Mouse (Mus musculus) liver, embryonic 14.5 days (tissue): ENCODE results near the gene Tmem131l. TPM values are rescaled to one million over a fixed set of nuclear protein-coding genes. Genes with fewer than 3 reads are reported as not detected.
A peak's percentile ranks its signal among the peaks of the same experiment; 100 is the strongest.

Source experiments
- ATAC-seq: fragments of 200-750 bp; cut with Nextera tagmentation; 2 replicates; pipeline ENCODE4 v1.8.0; 2017; ENCODE audit warnings: moderate number of reproducible peaks, mild to moderate bottlenecking, moderate library complexity; ENCODE audit not compliant: insufficient read depth
- DNase-seq, 3 experiments: peaks; one replicate each; pipeline ENCODE4 v3.0.0-alpha.2; 2012 to 2013; ENCODE audit warnings: low read depth in 3 of 3, low spot score in 3 of 3
- H3K27ac ChIP-seq: fragments of 300-500 bp; sonication (generic); 2 replicates; pipeline ENCODE4 v1.5.1; 2014; ENCODE audit warnings: moderate library complexity, mild to moderate bottlenecking, control low read depth, inconsistent platforms
- H3K27me3 ChIP-seq: fragments of 300-500 bp; sonication (generic); 2 replicates; pipeline ENCODE4 v1.6.1; 2014; ENCODE audit warnings: mild to moderate bottlenecking, low read length, moderate library complexity; ENCODE audit not compliant: control insufficient read depth, insufficient read depth
- H3K36me3 ChIP-seq: fragments of 300-500 bp; sonication (generic); replicated peaks from 2 replicates; pipeline ENCODE4 v1.6.1; 2014; ENCODE audit warnings: low read depth; ENCODE audit not compliant: control insufficient read depth, insufficient read depth
- H3K4me1 ChIP-seq, 2 experiments: fragments of 200-500 bp in 1 of 2; fragments of 300-500 bp in 1 of 2; sonication (generic) in 1 of 2; replicated peaks; 2 replicates each; pipeline ENCODE4 v1.6.1; 2012 to 2014; ENCODE audit warnings: antibody characterized with exemption in 1 of 2, inconsistent platforms in 1 of 2, low read length in 1 of 2; ENCODE audit not compliant: control insufficient read depth in 2 of 2, insufficient read depth in 2 of 2
- H3K4me2 ChIP-seq: fragments of 300-500 bp; sonication (generic); 2 replicates; pipeline ENCODE4 v1.6.1; 2014; ENCODE audit warnings: low read depth, mild to moderate bottlenecking, control low read depth, moderate library complexity
- H3K4me3 ChIP-seq, 2 experiments: fragments of 200-500 bp in 1 of 2; fragments of 300-500 bp in 1 of 2; sonication (generic) in 1 of 2; 2 replicates each; pipeline ENCODE4 v1.5.1; 2012 to 2014; ENCODE audit warnings: low read depth in 2 of 2, low read length in 2 of 2, mild to moderate bottlenecking in 2 of 2, control low read depth in 1 of 2, inconsistent platforms in 1 of 2, moderate library complexity in 1 of 2; ENCODE audit not compliant: insufficient read depth in 1 of 2
- H3K9ac ChIP-seq: fragments of 300-500 bp; sonication (generic); replicated peaks from 2 replicates; pipeline ENCODE4 v1.6.1; 2014; ENCODE audit warnings: mild to moderate bottlenecking, control low read depth, moderate library complexity
- H3K9me3 ChIP-seq: fragments of 300-500 bp; sonication (generic); 2 replicates; pipeline ENCODE4 v1.6.1; 2016; ENCODE audit warnings: low read length, mixed read lengths; ENCODE audit not compliant: control insufficient read depth
- CTCF ChIP-seq: IDR thresholded peaks from 2 replicates; pipeline ENCODE4 v1.5.1; 2016; ENCODE audit warnings: antibody characterized with exemption, low read depth, control low read depth
- EP300 ChIP-seq: IDR thresholded peaks from 2 replicates; pipeline ENCODE4 v1.6.1; 2016; ENCODE audit warnings: antibody characterized with exemption, low read depth
- WGBS: fragments of 180-500 bp; shearing (Covaris S2); extraction: QIAGEN DNeasy Blood & Tissue Kit; methylation state at CpG from one replicate; pipeline ENCODE4 v1.1.7; 2014; ENCODE audit not compliant: insufficient replicate concordance; 5-methylcytosine and 5-hydroxymethylcytosine counted together
- polyA plus RNA-seq, 2 experiments: library from polyadenylated mRNA; depleted of rRNA in 1 of 2; stranded (reverse) in 1 of 2; unstranded in 1 of 2; fragments of >200 nt; fragmentation: Nextera tagmentation in 1 of 2; extraction: Ambion mirVana in 1 of 2; gene quantifications; 2 replicates each; pipeline versions ENCODE4 v1.2.1 to v1.2.3; 2012 to 2014

The Tmem131l gene
- polyA plus RNA-seq, 2 experiments = 18.9 to 24.5 TPM

DNA sequence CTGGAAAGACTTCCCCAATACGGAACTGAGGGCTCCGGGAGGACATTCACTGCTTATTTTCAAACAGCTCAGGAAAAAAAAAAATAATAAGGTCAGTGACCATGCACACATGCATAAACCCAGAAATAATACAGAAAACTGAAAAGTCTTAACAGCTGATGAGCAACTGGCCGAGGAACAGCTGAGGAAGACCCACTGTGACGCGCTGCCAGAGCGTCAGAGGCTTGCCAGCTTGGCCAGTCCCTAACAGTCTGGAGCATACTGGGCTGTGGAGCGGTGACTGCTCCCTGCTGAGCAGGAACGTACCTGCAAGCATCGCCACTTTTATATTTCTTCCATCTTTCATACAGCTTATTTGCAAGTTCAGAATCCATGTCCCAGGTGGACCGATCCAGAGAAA is 105.5 kb downstream of the Tmem131l start:
- TF ChIP-seq CTCF = no peak
- no peak for TF ChIP-seq EP300
- H3K4me3 ChIP-seq = no peak overlapping the region
- no peaks in the 10 kb centered on the region for H3K4me1 ChIP-seq
- H3K27ac ChIP-seq = no peak overlapping the region
- ATAC-seq (no peak), DNase-seq (no peak)
- peaks cover 61% of the 10 kb centered on the region for H3K36me3 ChIP-seq
- no peaks in the 10 kb centered on the region for H3K27me3 ChIP-seq
- WGBS = 91% methylated on average over 10 of the region's 10 CpGs
- no peak overlapping the region for H3K9ac ChIP-seq
- no peak overlapping the region for H3K4me2 ChIP-seq
- H3K9me3 ChIP-seq = no peaks in the 10 kb centered on the region

DNA sequence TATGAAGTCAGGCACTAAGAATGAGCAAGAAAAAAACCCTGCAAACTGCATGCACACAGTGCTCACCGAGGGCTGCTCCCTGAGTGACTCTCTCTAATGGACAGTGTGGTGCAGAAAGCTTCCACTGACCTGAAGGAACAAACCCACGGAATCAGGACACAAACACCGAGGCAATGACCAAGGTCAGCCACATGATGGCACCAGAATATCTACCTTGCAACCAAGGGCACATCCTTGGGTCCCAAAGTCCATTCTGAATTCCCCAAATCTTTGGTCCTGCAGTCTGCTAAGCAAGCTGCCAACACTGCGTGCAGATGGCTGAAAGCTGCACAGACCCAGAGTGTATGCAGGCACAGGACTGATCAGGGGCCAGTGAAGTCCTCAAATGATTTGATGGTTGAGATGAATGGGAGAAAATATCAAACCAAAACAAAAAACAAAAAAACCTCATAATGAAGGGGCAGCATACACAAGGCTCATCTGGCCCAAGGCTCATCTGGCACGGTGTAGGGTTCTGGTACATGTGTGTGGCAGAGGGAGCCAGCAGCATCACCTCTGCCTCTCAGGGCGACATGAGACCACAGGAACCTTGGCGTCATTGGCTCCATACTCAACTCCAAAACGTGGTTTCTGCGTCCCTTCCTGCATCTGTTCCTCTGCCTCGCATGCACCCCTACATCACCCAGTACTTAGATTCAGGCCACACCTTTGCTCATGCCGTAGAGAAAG is 124.0 kb downstream of the Tmem131l start:
- no peak overlapping the region for H3K4me2 ChIP-seq
- peaks cover 48% of the 10 kb centered on the region for H3K36me3 ChIP-seq
- no peak overlapping the region for H3K4me3 ChIP-seq
- H3K27ac ChIP-seq = no peak overlapping the region
- 75% methylated on average over 11 of the region's 11 CpGs for WGBS
- H3K9me3 ChIP-seq = no peaks in the 10 kb centered on the region
- no peaks in the 10 kb centered on the region for H3K27me3 ChIP-seq
- no peak overlapping the region for H3K9ac ChIP-seq
- TF ChIP-seq CTCF (peak; percentile 76), EP300 (no peak)
- DNase-seq (peak in 2 of 3 experiments; percentile 4 to 16), ATAC-seq (no peak)
- H3K4me1 ChIP-seq = no peaks in the 10 kb centered on the region

DNA sequence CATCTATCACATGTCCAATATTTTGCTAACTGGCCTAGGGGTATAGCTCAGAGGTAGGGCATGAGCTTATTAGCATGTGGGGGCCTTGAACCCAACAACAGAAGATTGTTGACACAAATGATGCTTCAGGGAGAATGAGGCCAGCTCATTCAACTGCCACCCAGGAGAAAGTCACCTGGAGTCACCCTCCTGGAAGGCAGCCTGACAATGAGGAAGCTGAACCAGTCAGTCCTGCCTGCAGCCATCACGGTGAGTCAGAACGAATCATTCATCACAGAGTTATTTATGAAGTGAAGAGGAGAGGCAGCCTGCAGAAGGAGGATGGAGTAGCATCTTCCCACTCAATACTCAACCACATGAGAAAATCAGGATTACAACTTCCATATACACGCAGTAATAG is 124.9 kb downstream of the Tmem131l start:
- DNase-seq (no peak), ATAC-seq (no peak)
- Histone ChIP-seq H3K4me2 (no peak overlapping the region), H3K4me1 (no peaks in the 10 kb centered on the region), H3K27me3 (no peaks in the 10 kb centered on the region), H3K4me3 (no peak overlapping the region), H3K36me3 (peaks cover 46% of the 10 kb centered on the region), H3K9ac (no peak overlapping the region), H3K27ac (no peak overlapping the region), H3K9me3 (no peaks in the 10 kb centered on the region)
- 75% methylated on average over 3 of the region's 3 CpGs for WGBS
- TF ChIP-seq CTCF = no peak
- TF ChIP-seq EP300 = no peak

DNA sequence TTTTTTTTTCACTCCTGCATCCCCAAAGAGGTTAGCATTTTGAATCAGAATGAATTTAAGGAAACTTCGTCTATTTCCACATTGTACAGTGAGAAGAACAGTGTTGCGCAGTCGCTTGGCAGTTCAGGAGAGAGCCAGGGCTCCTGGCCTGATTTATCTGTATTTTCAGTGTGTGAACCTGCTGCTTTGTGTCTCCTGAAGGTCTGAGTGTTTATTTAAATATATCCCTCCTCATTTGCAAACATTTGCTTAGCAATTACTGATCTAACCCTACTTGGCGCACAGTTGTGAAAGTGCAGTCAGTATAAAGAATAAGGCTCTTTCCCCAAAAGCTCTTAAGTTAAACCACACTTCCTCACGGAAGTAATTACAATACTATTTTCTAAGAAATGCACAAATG is 129.3 kb downstream of the Tmem131l start:
- Histone ChIP-seq H3K4me1 (no peaks in the 10 kb centered on the region), H3K9ac (no peak overlapping the region), H3K27me3 (no peaks in the 10 kb centered on the region), H3K4me2 (no peak overlapping the region), H3K9me3 (no peaks in the 10 kb centered on the region), H3K4me3 (no peak overlapping the region), H3K36me3 (peaks cover 28% of the 10 kb centered on the region), H3K27ac (no peak overlapping the region)
- ATAC-seq = no peak
- no peak for TF ChIP-seq EP300
- no peak for TF ChIP-seq CTCF
- WGBS = 80% methylated on average over 5 of the region's 5 CpGs
- DNase-seq = no peak

DNA sequence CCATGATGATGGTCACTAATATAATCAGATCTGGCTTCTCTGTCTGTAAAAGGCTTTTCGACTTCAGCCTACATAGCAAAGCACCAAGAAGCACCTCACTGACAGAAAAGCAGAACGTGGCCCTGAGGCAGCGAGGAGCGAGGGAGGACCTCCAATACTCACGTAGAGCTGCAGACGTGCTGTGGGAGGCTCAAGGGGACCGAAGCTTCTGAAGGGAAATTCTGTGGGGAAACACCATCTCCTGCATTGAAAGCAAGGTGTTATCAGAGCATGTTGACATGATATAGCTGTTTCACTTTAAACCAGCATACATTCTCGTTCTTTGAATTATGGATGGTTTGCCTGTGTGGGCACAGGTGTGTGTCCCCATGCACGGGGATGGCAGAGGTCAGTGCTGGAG is 133.8 kb downstream of the Tmem131l start:
- Histone ChIP-seq H3K9me3 (no peaks in the 10 kb centered on the region), H3K4me2 (no peak overlapping the region), H3K4me3 (no peak overlapping the region), H3K9ac (no peak overlapping the region), H3K27ac (no peak overlapping the region), H3K27me3 (no peaks in the 10 kb centered on the region), H3K36me3 (peaks cover 41% of the 10 kb centered on the region), H3K4me1 (no peaks in the 10 kb centered on the region)
- TF ChIP-seq EP300 = no peak
- TF ChIP-seq CTCF = no peak
- DNase-seq (no peak), ATAC-seq (no peak)
- 91% methylated on average over 9 of the region's 9 CpGs for WGBS
